Mouse (Mus musculus) v-Abl transformed pro-B cells (cell line): ENCODE results near the gene Adamts12.

ENCODE experiments used
- in situ Hi-C, 2 experiments: fragments of 400-800 bp; cut with MboI; formaldehyde crosslinking; loops; one replicate each; pipeline ENCODE4 v1.15.1; 2025; ENCODE audit not compliant: unreplicated experiment in 2 of 2

Adamts12 gene

DNA sequence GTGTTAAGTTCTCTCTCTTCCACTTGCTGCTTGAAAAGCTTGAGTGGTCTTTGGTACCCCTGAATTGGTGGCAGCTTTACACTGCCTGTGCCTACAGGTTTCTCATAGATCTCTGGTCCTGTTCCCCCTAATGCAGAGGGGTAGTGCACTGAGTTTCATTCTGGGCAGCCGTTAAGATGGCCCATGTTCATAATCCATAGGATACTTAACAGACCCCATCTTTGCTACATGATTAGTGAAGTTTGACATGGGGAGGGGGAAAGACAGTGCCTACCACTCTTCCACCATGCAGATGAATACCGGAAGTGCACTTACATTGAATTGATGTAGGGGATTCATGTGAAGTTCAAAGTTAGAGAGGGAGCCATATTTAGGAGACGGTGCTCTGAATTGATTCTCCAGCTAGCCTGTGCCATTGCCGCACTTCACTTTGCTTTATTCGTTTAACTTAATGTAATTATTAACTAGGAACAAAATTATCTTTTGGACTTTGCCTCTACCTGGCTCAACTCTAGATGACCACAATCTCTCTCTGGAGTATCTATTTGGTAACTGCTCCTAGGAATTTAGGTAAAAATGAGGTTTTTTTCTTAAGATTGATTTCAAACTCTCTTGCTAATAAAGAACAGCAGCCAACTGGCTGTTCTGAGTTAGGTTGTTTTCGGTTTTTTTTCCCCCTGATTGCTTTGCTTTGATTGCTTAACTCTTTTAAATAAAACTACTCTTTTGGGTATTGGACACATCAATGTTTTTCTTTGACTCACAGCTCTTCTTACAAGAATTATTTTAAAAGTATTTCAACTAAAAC lies 214.9 kb downstream of the Adamts12 start:
- in situ Hi-C loops: no loop called here

GRCm38 (mm10) chr15:11280689-11281264 lies 216.2 kb downstream of the Adamts12 start:
- in situ Hi-C loops: no loop called here

DNA sequence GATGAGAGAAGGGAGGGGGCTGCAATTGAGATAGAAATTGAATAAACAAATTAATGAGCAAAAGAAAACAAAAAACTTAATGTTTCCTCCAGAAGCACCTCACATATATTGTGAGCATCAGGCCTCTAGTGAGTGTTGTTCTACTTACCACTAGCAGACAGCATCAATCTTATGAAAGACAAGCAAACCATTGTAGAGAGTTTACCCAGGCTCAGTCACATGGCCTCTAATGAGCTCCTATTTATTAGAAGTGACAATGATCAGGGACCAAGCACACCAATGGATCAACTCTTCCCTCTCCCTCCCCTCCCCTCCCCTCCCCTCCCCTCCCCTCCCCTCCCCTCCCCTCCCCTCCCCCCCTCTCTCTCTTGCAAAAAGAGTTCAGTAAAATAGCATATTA lies 218.6 kb downstream of the Adamts12 start:
- in situ Hi-C loops: no loop called here

DNA sequence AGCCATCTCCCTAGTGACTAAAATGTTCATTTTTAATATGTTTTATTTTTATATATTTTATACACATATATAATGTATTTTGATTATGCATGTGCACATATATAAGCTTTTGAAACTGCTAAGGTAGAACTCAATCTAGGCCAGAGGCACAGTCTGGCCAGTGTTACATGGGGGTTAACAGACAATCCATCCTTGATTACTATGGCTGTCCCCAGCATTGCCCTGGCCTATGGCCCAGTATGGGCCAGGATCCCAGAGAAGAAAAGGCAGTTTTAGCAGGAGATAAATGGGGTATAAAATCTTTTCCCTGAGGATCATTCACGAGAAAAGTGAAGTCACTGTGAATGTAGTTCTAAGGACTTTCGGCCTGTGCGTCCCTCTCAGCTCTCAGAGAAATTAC lies 223.2 kb downstream of the Adamts12 start:
- in situ Hi-C loops: no loop called here

DNA sequence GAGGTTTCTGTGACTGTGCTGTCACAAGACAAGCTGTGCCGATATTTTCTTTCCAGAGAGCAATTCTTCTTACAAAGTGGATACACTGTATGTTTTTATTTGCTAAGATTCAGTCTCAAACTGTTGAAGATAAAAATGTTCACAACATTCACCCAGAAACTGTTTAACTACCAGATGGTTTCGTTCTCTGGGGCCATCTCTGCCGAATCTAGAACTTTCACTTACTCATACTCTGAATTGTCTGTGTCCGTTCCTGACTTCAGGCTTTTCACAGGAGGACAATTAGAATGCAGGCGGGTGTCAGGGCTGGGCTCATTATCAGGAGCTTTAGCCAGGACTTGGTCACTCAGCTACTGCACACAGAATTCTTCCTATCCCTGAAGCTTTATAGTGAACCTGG lies 227.7 kb downstream of the Adamts12 start:
- in situ Hi-C loops: no loop called here

- in situ Hi-C loops: no loop called here
These were observed 230.4 kb downstream of the Adamts12 start for GRCm38 (mm10) chr15:11295016-11295415.

DNA sequence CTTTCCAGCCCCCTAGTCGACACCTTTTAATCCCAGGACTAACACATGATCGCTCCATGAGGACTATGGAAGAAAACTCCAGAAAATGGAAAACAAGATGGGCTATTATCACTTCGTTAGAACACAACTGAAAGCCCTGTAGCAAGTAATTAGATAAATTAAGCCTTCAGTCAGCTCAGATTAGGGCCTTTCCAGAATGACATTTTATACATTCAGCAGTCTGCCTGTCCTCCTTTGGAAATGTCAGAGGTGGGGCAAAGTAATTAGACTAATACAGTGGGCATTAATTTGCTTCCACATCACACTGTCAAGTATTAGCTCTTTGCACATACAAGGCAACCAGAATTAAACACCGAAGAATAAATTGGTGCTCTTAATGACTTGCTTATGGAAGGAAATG lies 233.4 kb downstream of the Adamts12 start:
- in situ Hi-C loops: no loop called here

DNA sequence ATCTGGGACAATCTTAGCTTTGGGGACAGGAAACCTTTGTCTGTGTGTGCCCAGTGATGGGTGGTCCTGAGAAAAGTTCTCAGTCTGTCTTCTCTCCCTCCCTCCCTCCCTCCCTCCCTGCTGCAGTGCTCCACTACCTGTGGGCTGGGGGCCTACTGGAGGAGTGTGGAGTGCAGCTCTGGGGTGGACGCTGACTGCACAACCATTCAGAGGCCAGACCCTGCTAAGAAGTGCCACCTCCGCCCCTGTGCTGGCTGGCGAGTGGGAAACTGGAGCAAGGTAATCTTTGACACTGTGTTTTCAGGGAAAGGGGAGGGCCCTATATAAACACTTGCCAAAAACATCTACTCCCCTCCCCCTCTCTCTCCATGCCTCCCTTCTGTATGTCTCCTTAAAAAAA lies 252.5 kb downstream of the Adamts12 start:
- in situ Hi-C loops: loop anchor here in 1 of 2 experiments (5.0 to 25.0 kb wide), 2 partner anchors 280 to 805 kb away; partner anchors contain the start of gene Rxfp3

GRCm38 (mm10) chr15:11320481-11320880 lies 255.9 kb downstream of the Adamts12 start:
- in situ Hi-C loops: loop anchor here in 1 of 2 experiments (5.0 to 25.0 kb wide), 2 partner anchors 398 to 808 kb away; no protein-coding TSS in a partner anchor

- in situ Hi-C loops: no loop called here
These were observed 275.0 kb downstream of the Adamts12 start for GRCm38 (mm10) chr15:11339467-11340180.

GRCm38 (mm10) chr15:11355865-11356264 lies 291.3 kb downstream of the Adamts12 start:
- in situ Hi-C loops: no loop called here

DNA sequence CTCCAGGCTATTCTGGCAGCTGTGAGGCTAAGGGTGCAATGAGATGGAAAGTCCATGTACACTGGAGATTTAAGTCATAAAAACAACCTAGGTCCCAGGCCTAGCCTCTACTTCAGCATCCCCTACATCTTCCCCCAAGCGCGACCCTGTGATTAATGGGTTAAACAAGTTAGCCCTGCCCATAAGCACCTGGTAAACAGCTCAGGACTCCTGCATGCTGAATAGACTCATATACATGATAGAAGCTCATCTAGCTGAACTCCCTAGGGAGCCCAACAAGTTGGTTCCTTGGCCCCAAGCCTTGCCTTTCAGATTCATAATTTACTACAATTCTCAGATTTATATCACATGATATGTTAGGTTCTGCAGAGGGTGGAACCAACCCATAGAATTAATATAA lies 292.9 kb downstream of the Adamts12 start:
- in situ Hi-C loops: no loop called here

- in situ Hi-C loops: no loop called here
These were observed 296.3 kb downstream of the Adamts12 start for GRCm38 (mm10) chr15:11360888-11361287.

DNA sequence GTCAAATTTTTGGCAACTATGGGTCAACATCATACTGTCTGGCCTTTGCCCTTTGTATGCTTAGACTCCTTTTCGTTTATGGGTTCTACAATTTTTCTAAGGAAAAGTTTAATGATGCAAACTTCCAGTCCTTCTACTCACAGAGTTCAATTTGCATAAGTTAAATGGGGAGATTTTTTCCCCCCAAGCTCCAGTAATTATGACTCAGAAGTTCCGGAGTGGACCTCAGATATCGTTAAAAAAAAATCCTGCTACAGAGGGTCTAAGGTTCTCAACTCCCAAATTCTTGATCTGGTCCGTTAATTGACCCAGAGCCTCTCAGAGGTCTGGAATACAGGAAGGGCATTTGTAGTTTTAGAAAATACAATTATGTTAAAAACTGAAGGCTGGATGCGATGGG lies 297.2 kb downstream of the Adamts12 start:
- in situ Hi-C loops: no loop called here

DNA sequence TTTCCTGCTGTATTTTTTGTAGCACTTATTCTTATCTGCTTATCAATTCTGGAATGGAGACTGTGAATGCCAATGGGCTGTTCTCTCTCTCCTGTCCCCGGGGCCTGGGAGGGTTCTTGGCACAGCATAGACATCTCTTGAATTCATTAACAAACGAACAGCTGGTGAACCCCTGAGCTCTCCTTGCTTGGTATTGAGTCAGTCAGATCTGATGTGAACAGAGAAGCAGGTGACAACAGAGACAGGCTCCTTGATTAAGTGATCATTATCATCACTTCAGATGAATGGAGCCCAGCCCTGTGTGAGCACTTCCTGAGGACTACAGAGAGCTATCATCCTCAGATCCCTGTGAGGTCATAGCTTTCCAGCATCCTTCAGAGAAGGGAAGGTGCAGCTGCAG lies 299.5 kb downstream of the Adamts12 start:
- in situ Hi-C loops: no loop called here

DNA sequence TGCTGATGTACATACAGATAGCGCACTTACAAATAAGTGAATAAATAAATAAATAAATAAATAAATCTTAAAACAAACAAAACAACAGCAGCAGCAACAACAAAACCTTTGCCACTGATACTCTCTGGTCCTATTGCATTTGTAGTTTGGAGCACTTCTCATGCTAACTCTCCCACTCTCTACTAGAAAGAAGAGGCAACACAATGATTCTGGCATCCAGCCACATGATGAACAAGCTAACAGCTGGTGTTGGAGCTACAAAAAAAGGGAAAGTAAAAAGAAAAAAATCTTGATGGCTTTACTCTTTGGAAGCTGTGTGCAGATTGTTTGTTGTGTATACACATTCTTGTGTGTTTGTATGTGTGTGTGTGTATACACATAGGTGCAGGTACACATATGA lies 300.2 kb downstream of the Adamts12 start:
- in situ Hi-C loops: no loop called here

DNA sequence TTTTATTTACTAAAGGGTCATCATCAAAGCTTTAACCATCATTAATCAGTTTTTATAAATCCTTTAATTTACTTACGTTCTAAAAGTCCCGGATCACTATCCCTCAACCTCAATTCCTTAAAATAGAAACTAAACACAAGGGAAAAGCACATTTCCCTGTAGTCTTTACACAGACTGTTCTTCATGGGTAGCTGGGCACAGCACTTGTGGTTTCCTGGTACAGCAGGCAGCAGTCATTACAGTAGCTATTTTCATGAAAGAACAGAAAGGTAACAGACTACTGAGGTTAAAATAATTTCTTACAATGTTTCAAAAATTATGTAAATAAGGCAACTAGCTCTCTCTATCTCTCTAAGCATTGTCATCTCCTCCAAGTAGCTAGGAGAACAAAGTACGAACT lies 305.0 kb downstream of the Adamts12 start:
- in situ Hi-C loops: no loop called here

DNA sequence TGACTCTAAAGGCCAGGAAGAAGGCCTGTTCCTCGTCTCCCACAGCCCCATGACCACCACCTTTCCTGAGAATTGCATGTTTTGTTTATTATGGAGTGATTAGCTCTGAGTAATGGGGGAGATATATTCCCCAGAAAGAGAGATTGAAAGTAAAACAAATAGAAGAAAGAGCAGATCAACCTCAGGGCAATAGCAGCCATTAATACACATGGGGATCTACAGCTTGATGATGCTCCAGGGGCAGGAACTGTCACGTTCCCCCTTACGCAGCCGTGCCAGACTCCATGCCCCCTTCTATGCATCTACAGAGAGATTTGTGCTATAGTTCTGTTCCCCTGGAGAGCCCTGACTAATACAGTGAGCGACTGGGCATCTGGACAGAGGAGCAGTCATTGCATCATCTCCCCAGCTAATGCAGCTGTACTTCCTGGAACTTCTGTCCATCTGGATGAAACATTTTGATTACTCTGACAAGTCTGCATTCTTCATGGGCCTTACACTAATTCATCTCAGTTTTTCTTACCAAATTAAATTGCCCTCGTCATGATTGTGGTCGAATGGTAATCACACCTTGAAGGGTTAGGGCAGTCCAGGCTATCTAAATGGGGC lies 306.0 kb downstream of the Adamts12 start:
- in situ Hi-C loops: no loop called here

DNA sequence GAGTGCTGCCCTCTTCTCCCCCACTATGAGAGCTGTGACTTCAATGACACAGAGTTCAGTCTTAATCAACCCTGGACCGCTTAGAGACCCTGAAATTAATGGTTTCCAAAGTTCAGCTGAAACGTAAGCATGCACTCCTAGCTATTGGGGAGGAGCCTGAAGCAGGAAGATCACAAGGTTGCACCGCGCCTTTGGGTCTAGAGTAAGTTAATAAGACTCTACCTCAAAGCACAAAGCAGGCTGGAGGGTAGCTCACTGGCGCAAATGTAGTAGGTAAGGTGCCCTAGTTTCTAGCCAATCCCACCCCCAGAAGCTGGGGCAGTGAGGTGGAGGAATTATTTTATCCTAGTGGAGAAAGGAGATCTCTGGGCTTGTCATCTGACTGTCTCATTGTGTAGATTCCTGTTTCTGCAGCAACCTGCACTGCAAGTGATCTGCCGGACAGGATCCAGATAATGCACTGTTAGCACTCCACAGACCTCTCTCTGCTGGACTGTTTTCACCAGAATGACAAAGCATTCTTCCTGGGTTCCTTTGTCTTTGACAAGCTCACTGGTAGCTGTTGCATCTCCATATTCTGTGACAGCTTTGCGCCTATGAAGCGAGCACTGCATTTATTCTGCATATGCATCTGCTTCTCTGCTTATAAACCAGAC lies 315.0 kb downstream of the Adamts12 start:
- in situ Hi-C loops: loop anchor here (5.0 to 25.0 kb wide), 4 partner anchors 342 to 1942 kb away; partner anchors contain the start of genes Rxfp3 (in 2 of the 2) and Capsl (in 1 of the 2)

GRCm38 (mm10) chr15:11380087-11380530 lies 315.5 kb downstream of the Adamts12 start:
- in situ Hi-C loops: loop anchor here (5.0 to 25.0 kb wide), 3 partner anchors 343 to 1943 kb away; partner anchors contain the start of genes Capsl (in 1 of the 2) and Rxfp3 (in 1 of the 2)
